Mouse (Mus musculus) liver, postnatal 0 days (tissue): ENCODE data around the gene Gfer.
A peak's percentile ranks its signal among the peaks of the same experiment; 100 is the strongest.

ENCODE experiments used
- CTCF ChIP-seq: sonication (generic); IDR thresholded peaks from 2 replicates; pipeline ENCODE4 v1.5.1; 2016; ENCODE audit warnings: antibody characterized with exemption, low read depth
- EP300 ChIP-seq: IDR thresholded peaks from 2 replicates; pipeline ENCODE4 v1.6.1; 2016; ENCODE audit warnings: antibody characterized with exemption, low read depth, mild to moderate bottlenecking

GRCm38 (mm10) chr17:24676187-24676586 is 19.8 kb downstream of the Gfer start:
- TF ChIP-seq CTCF, result peak; percentile 87
- no peak for TF ChIP-seq EP300
